Mouse (Mus musculus) Muller cell, postnatal 12 days (primary cell): Measurements from ENCODE around the gene Insc.
"Not testable (repeated sequence)": the region's sequence is repeated elsewhere in the genome, so short reads cannot be mapped to it uniquely, and the experiment has no call there.

Source experiments
- DNase-seq: peaks from one replicate; pipeline ENCODE4 v3.0.0-alpha.2; 2015; ENCODE audit errors: inconsistent ontology term

Insc gene

GRCm38 (mm10) chr7:114743022-114743780 lies at the start of gene Insc:
Insc (plus strand) TSS chr7:114743694.
- DNase-seq: no peak

GRCm38 (mm10) chr7:114700871-114701270 lies 42.6 kb upstream of the Insc start:
- peak; percentile 71 for DNase-seq

GRCm38 (mm10) chr7:114706716-114707115 lies 36.8 kb upstream of the Insc start:
- DNase-seq: peak; percentile 77

- no peak for DNase-seq
Measured at GRCm38 (mm10) chr7:114707398-114707797, 36.1 kb upstream of the Insc start.

- DNase-seq: peak; percentile 36
Measured at GRCm38 (mm10) chr7:114710419-114710818, 33.1 kb upstream of the Insc start.

- DNase-seq: no peak
Measured at GRCm38 (mm10) chr7:114712523-114712922, 31.0 kb upstream of the Insc start.

GRCm38 (mm10) chr7:114718300-114718699 lies 25.2 kb upstream of the Insc start, which contains the start of gene Calcb:
Calcb (plus strand) TSS chr7:114718643.
- no peak for DNase-seq

- peak; percentile 69 for DNase-seq
Measured at GRCm38 (mm10) chr7:114719381-114720131, 23.9 kb upstream of the Insc start.

GRCm38 (mm10) chr7:114729696-114730095 lies 13.8 kb upstream of the Insc start:
- not testable (repeated sequence) for DNase-seq

- DNase-seq: no peak
Measured at GRCm38 (mm10) chr7:114731175-114731574, 12.3 kb upstream of the Insc start.

- DNase-seq: not testable (repeated sequence)
Measured at GRCm38 (mm10) chr7:114731700-114732099, 11.8 kb upstream of the Insc start.

- peak; percentile 52 for DNase-seq
Measured at GRCm38 (mm10) chr7:114736256-114736655, 7.2 kb upstream of the Insc start.

- peak; percentile 84 for DNase-seq
Measured at GRCm38 (mm10) chr7:114738166-114738565, 5.3 kb upstream of the Insc start.

GRCm38 (mm10) chr7:114740360-114741165 lies 2.9 kb upstream of the Insc start:
- no peak for DNase-seq

GRCm38 (mm10) chr7:114744639-114745245 lies 1.2 kb downstream of the Insc start:
- DNase-seq: peak; percentile 75

- DNase-seq: peak; percentile 64
Measured at GRCm38 (mm10) chr7:114745481-114746271, 2.2 kb downstream of the Insc start.

GRCm38 (mm10) chr7:114747596-114747995 lies 4.1 kb downstream of the Insc start:
- no peak for DNase-seq

GRCm38 (mm10) chr7:114748239-114748638 lies 4.7 kb downstream of the Insc start:
- DNase-seq: no peak

- DNase-seq: no peak
Measured at GRCm38 (mm10) chr7:114753471-114753870, 10.0 kb downstream of the Insc start.

- no peak for DNase-seq
Measured at GRCm38 (mm10) chr7:114754196-114754595, 10.7 kb downstream of the Insc start.

GRCm38 (mm10) chr7:114754626-114755025 lies 11.1 kb downstream of the Insc start:
- DNase-seq: no peak
